Mouse (Mus musculus): ENCODE measurements around the gene Slc35g3.

DNA sequence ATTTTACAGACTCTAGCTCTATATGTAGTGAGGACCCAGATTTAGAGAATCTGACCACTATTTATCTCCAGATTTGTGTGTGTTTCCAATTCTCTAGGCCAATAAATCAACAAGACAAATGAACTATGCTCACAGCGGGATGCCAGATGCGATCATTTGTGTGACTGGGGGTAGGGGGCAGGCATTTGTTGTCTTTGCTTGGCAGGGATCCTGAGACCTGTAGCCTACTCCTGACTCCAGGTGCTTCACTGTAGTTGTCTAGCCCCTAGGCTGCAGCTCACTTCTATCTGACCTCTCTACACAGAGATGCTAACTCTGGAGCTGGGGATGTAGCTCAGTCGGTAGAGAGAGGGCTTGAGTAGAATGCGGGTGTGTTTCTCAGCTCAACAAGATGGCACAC is 20.1 kb upstream of the Slc35g3 start:
- TF ChIP-seq CTCF (IDR thresholded peaks at IDR 0.05; ENCODE audit: low read depth, low read length), result no peak
- no peak for TF ChIP-seq POLR2A (IDR thresholded peaks at IDR 0.05; ENCODE audit: borderline replicate concordance, low read depth, low read length)

All from bone marrow macrophage, adult 2 months (primary cell).